Mouse (Mus musculus): ENCODE results near the gene Cacnb2.

- no peak for TF ChIP-seq CTCF (IDR thresholded peaks at IDR 0.05; ENCODE audit: insufficient read depth, low read depth, low read length)
- TF ChIP-seq POLR2A (IDR thresholded peaks at IDR 0.05; ENCODE audit: insufficient read depth, low read depth, low read length): no peak
These were observed 394.9 kb downstream of the Cacnb2 start for GRCm38 (mm10) chr2:14997836-14998235.

Measured in olfactory bulb, adult 2 months (tissue).